Mouse (Mus musculus) 3T3-L1 (cell line): ENCODE results near the gene Rdh19.
A peak's percentile ranks its signal among the peaks of the same experiment; 100 is the strongest.
"Not testable (repeated sequence)": the region's sequence is repeated elsewhere in the genome, so short reads cannot be mapped to it uniquely, and the experiment has no call there.

ENCODE experiments used
- DNase-seq: peaks from one replicate; pipeline ENCODE4 v3.0.0-alpha.2; 2015; ENCODE audit warnings: low read depth, low spot score

The Rdh19 gene

GRCm38 (mm10) chr10:127879155-127879688 is 29.5 kb downstream of the Rdh19 start:
- DNase-seq = peak; percentile 50

- no peak for DNase-seq
These were observed 31.3 kb downstream of the Rdh19 start for GRCm38 (mm10) chr10:127881041-127881440.

GRCm38 (mm10) chr10:127886551-127886950 is 36.8 kb downstream of the Rdh19 start:
- no peak for DNase-seq

- no peak for DNase-seq
These were observed 37.2 kb downstream of the Rdh19 start for GRCm38 (mm10) chr10:127886971-127887370.

GRCm38 (mm10) chr10:127888605-127889004 is 38.9 kb downstream of the Rdh19 start, which contains the start of gene Rdh7:
Gene Rdh7 (minus strand): TSS chr10:127888817.
- DNase-seq = no peak

GRCm38 (mm10) chr10:127891481-127891880 is 41.8 kb downstream of the Rdh19 start:
- no peak for DNase-seq

GRCm38 (mm10) chr10:127893163-127894022 is 43.7 kb downstream of the Rdh19 start:
- not testable (repeated sequence) for DNase-seq

GRCm38 (mm10) chr10:127896705-127897104 is 47.0 kb downstream of the Rdh19 start:
- DNase-seq = no peak

GRCm38 (mm10) chr10:127897506-127897905 is 47.8 kb downstream of the Rdh19 start:
- DNase-seq = no peak

GRCm38 (mm10) chr10:127898218-127898617 is 48.5 kb downstream of the Rdh19 start, which contains the start of gene Sdr9c7:
Gene Sdr9c7 (plus strand): TSS chr10:127898518.
- DNase-seq = no peak

- no peak for DNase-seq
These were observed 50.1 kb downstream of the Rdh19 start for GRCm38 (mm10) chr10:127899783-127900182.

- DNase-seq = no peak
These were observed 52.0 kb downstream of the Rdh19 start for GRCm38 (mm10) chr10:127901751-127902150.

- no peak for DNase-seq
These were observed 53.4 kb downstream of the Rdh19 start for GRCm38 (mm10) chr10:127903116-127903515.

GRCm38 (mm10) chr10:127904718-127905446 is 55.2 kb downstream of the Rdh19 start:
- no peak for DNase-seq

- no peak for DNase-seq
These were observed 56.4 kb downstream of the Rdh19 start for GRCm38 (mm10) chr10:127906138-127906537.

GRCm38 (mm10) chr10:127907386-127907951 is 57.7 kb downstream of the Rdh19 start:
- no peak for DNase-seq
